ENCODE assay signal across 9 mouse cellular contexts in the genomic region with DNA sequence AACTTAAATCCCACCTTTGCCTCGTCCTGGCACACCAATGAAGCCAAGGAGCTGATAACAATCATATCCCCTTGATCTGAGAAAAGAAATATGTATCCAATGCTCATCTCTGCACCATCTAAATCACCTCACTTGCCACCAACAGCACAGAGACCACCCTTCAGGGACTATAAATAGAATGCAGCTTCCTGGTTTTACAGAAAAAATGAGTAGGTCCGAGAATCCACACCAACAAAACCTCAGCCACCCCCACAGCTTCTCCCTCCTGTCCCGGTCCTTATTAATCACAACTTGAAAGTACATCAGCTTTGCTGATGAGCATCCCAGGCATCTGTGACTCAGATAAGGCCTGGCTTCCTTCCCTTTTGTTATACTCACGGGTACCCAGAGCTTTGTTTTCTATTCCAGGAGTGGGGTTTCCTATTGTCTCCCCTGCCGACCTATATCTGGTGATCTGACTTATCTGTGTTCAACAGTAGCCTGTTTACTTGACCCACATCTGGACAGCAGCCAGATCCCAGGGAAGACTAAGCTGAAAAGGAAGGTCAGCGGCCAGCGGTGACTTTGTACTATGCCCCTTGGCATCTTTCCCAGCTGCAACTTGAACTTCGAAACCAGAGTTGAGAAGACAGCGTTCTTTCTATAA. TPM values are rescaled to one million over a fixed set of nuclear protein-coding genes. Genes with fewer than 3 reads are reported as not detected.
DNase-seq lines count a peak whose midpoint lies in the region; ATAC-seq lines count a peak whose summit lies in the region.
"Had no signal": no experiment of that assay in that cellular context is flagged by ENCODE, and none has a peak within 500 bp of the region (broad histone marks: within the 10 kb centered on the region; RNA-seq: fewer than 3 reads in every experiment).

No protein-coding gene starts in this region.

- DNase-seq in cerebellum, postnatal 10 days = peak; percentile 17 to 23
- no peak for DNase-seq in cerebellum, postnatal 36 days
- DNase-seq in adrenal gland, postnatal 25 days = peak; percentile 86
- DNase-seq in heart, adult 9 months (ENCODE audit: low spot score in 2 of 2) = peak; percentile 91 to 96
- peak; percentile 97 for DNase-seq in kidney, postnatal 14 days
- no peak for DNase-seq in forebrain, embryonic 10.5 days (ENCODE audit: extremely low spot score, low spot score)
- no peak for DNase-seq in cerebellum, adult 8-10 months

- WGBS in forebrain, embryonic 10.5 days = 70% methylated on average over 9 of the region's 9 CpGs

- H3K27me3 ChIP-seq in forebrain, embryonic 10.5 days (ENCODE audit: poor library complexity, severe bottlenecking) = no peaks in the 10 kb centered on the region
- H3K27me3 ChIP-seq: embryonic facial prominence, embryonic 12.5 days had no signal

- peaks cover 6% of the 10 kb centered on the region for H3K4me1 ChIP-seq in forebrain, embryonic 10.5 days
- H3K4me1 ChIP-seq: embryonic facial prominence, embryonic 12.5 days had no signal

- no peaks in the 10 kb centered on the region for H3K36me3 ChIP-seq in forebrain, embryonic 10.5 days (replicated peaks)
- H3K36me3 ChIP-seq: embryonic facial prominence, embryonic 12.5 days had no signal

- H3K4me3 ChIP-seq in forebrain, embryonic 10.5 days = no peak overlapping the region
- H3K4me3 ChIP-seq: embryonic facial prominence, embryonic 12.5 days had no signal

- H3K9me3 ChIP-seq in forebrain, embryonic 10.5 days = no peaks in the 10 kb centered on the region
- H3K9me3 ChIP-seq: embryonic facial prominence, embryonic 12.5 days had no signal

- ATAC-seq in megakaryocyte-erythroid progenitor cell, adult 5-6 weeks (replicated peaks; ENCODE audit: low FRiP score, low TSS enrichment, poor library complexity, severe bottlenecking) = peak; percentile 45

- no peak overlapping the region for H3K27ac ChIP-seq in forebrain, embryonic 10.5 days
- H3K27ac ChIP-seq: embryonic facial prominence, embryonic 12.5 days had no signal

RNA-seq across cellular contexts. Expression of a gene that starts 7.0 kb away (rescaled TPM):
- total RNA-seq in adrenal gland, postnatal 25 days (2021) = 54.4 and 70.0 TPM in 2 replicates
- 22.5 and 35.7 TPM in 2 replicates for total RNA-seq in megakaryocyte-erythroid progenitor cell, adult 5-6 weeks (2014; fragmentation: Nextera tagmentation)
- 45.6 and 99.1 TPM in 2 replicates for total RNA-seq in megakaryocyte-erythroid progenitor cell, adult 5-6 weeks (2017)
- polyA plus RNA-seq in forebrain, embryonic 10.5 days (2016; fragmentation: Nextera tagmentation; extraction: Ambion mirVana) = 49.4 and 51.3 TPM in 2 replicates

RNA-seq across cellular contexts. Expression of a gene that starts 23.7 kb away (rescaled TPM):
- 0.15 TPM in 1 of 2 replicates, not detected in the other for total RNA-seq in adrenal gland, postnatal 25 days (2021)
- not detected in 2 replicates for total RNA-seq in megakaryocyte-erythroid progenitor cell, adult 5-6 weeks (2014; fragmentation: Nextera tagmentation)
- not detected in 2 replicates for total RNA-seq in megakaryocyte-erythroid progenitor cell, adult 5-6 weeks (2017)
- 0.05 and 0.11 TPM in 2 replicates for polyA plus RNA-seq in forebrain, embryonic 10.5 days (2016; fragmentation: Nextera tagmentation; extraction: Ambion mirVana)

RNA-seq across cellular contexts. Expression of a gene that starts 36.7 kb away (rescaled TPM):
- 1,094 and 1,140 TPM in 2 replicates for total RNA-seq in adrenal gland, postnatal 25 days (2021)
- total RNA-seq in megakaryocyte-erythroid progenitor cell, adult 5-6 weeks (2014; fragmentation: Nextera tagmentation) = 5,476 and 5,943 TPM in 2 replicates
- 6,111 and 7,527 TPM in 2 replicates for total RNA-seq in megakaryocyte-erythroid progenitor cell, adult 5-6 weeks (2017)
- polyA plus RNA-seq in forebrain, embryonic 10.5 days (2016; fragmentation: Nextera tagmentation; extraction: Ambion mirVana) = 1,077 and 1,081 TPM in 2 replicates

Comparison
In these comparisons a context has a peak if more than half of its experiments do, and no peak if none do; other contexts are left out.
1. DNase-seq: peak in cerebellum, postnatal 10 days (2 of 2), adrenal gland, postnatal 25 days (single experiment), heart, adult 9 months (2 of 2) and kidney, postnatal 14 days (single experiment); none in cerebellum, postnatal 36 days (0 of 2), forebrain, embryonic 10.5 days (single experiment) and cerebellum, adult 8-10 months (single experiment).